Mouse (Mus musculus): Measurements from ENCODE around the gene Pkn1. TPM values are rescaled to one million over a fixed set of nuclear protein-coding genes. Genes with fewer than 3 reads are reported as not detected.

The Pkn1 gene
- polyA plus RNA-seq, 1 experiment from 2014 or later, result 9.6 TPM

- peak overlapping the region; percentile 94 for H3K27ac ChIP-seq (ENCODE audit: low read length)
- peak overlapping the region; percentile 89 for H3K9ac ChIP-seq (ENCODE audit: low read depth, low read length)
- under 1% methylated on average over 17 of the region's 17 CpGs for WGBS (ENCODE audit: insufficient replicate concordance)
- no peaks in the 10 kb centered on the region for H3K9me3 ChIP-seq (replicated peaks; ENCODE audit: control insufficient read depth, low read length)
- H3K36me3 ChIP-seq (ENCODE audit: control insufficient read depth, insufficient read depth), result peaks cover 14% of the 10 kb centered on the region
- H3K4me1 ChIP-seq (ENCODE audit: control insufficient read depth, low read depth, low read length), result peaks cover 16% of the 10 kb centered on the region
- H3K4me2 ChIP-seq (ENCODE audit: low read depth, low read length), result peak overlapping the region; percentile 74
- no peaks in the 10 kb centered on the region for H3K27me3 ChIP-seq (ENCODE audit: control insufficient read depth, insufficient read depth, low read depth, low read length)
- no peak for ATAC-seq (ENCODE audit: low read depth)
- peak overlapping the region; percentile 90 for H3K4me3 ChIP-seq (ENCODE audit: low read depth, low read length)
Measured at GRCm38 (mm10) chr8:83715771-83716170, 16.8 kb upstream of the Pkn1 start.

GRCm38 (mm10) chr8:83715031-83715690, 16.2 kb upstream of the Pkn1 start, which contains the start of gene Ddx39:
Gene Ddx39, plus strand, starts transcription at chr8:83715177.
- peak; percentile 99 for ATAC-seq (ENCODE audit: low read depth)
- WGBS (ENCODE audit: insufficient replicate concordance), result under 1% methylated on average over 63 of the region's 63 CpGs

GRCm38 (mm10) chr8:83714676-83715030, 15.7 kb upstream of the Pkn1 start:
- H3K4me2 ChIP-seq (ENCODE audit: low read depth, low read length), result peak overlapping the region; percentile 74
- no peak overlapping the region for H3K9ac ChIP-seq (ENCODE audit: low read depth, low read length)
- H3K4me1 ChIP-seq (ENCODE audit: control insufficient read depth, low read depth, low read length), result peaks cover 16% of the 10 kb centered on the region
- ATAC-seq (ENCODE audit: low read depth), result peak; percentile 0; the same call in 1 of the 2 replicates
- H3K27me3 ChIP-seq (ENCODE audit: control insufficient read depth, insufficient read depth, low read depth, low read length), result no peaks in the 10 kb centered on the region
- H3K36me3 ChIP-seq (ENCODE audit: control insufficient read depth, insufficient read depth), result peaks cover 3% of the 10 kb centered on the region; the same call in 1 of the 2 replicates
- WGBS (ENCODE audit: insufficient replicate concordance), result 8% methylated on average over 8 of the region's 8 CpGs
- H3K9me3 ChIP-seq (replicated peaks; ENCODE audit: control insufficient read depth, low read length), result no peaks in the 10 kb centered on the region
- H3K4me3 ChIP-seq (ENCODE audit: low read depth, low read length), result peak overlapping the region; percentile 90
- no peak overlapping the region for H3K27ac ChIP-seq (ENCODE audit: low read length)

More at GRCm38 (mm10) chr8:83715031-83715690, 16.2 kb upstream of the Pkn1 start, which contains the start of gene Ddx39:
- Histone ChIP-seq H3K27me3 (ENCODE audit: control insufficient read depth, insufficient read depth, low read depth, low read length) (no peaks in the 10 kb centered on the region), H3K36me3 (ENCODE audit: control insufficient read depth, insufficient read depth) (peaks cover 8% of the 10 kb centered on the region), H3K27ac (ENCODE audit: low read length) (peak within 1 kb of the TSS; percentile 94), H3K9ac (ENCODE audit: low read depth, low read length) (peak within 1 kb of the TSS; percentile 89), H3K4me2 (ENCODE audit: low read depth, low read length) (peak within 1 kb of the TSS; percentile 74), H3K4me3 (ENCODE audit: low read depth, low read length) (peak within 1 kb of the TSS; percentile 90), H3K9me3 (replicated peaks; ENCODE audit: control insufficient read depth, low read length) (no peaks in the 10 kb centered on the region), H3K4me1 (ENCODE audit: control insufficient read depth, low read depth, low read length) (peaks cover 16% of the 10 kb centered on the region)

- Histone ChIP-seq H3K36me3 (ENCODE audit: control insufficient read depth, insufficient read depth) (no peaks in the 10 kb centered on the region), H3K4me3 (ENCODE audit: low read depth, low read length) (no peak overlapping the region), H3K27me3 (ENCODE audit: control insufficient read depth, insufficient read depth, low read depth, low read length) (no peaks in the 10 kb centered on the region), H3K27ac (ENCODE audit: low read length) (no peak overlapping the region), H3K9ac (ENCODE audit: low read depth, low read length) (no peak overlapping the region), H3K4me2 (ENCODE audit: low read depth, low read length) (no peak overlapping the region), H3K9me3 (replicated peaks; ENCODE audit: control insufficient read depth, low read length) (no peaks in the 10 kb centered on the region), H3K4me1 (ENCODE audit: control insufficient read depth, low read depth, low read length) (no peaks in the 10 kb centered on the region)
- ATAC-seq (ENCODE audit: low read depth), result no peak
- WGBS (ENCODE audit: insufficient replicate concordance), result 59% methylated on average over 8 of the region's 8 CpGs
Measured at GRCm38 (mm10) chr8:83707554-83707953, 8.6 kb upstream of the Pkn1 start.

- Histone ChIP-seq H3K27me3 (ENCODE audit: control insufficient read depth, insufficient read depth, low read depth, low read length) (no peaks in the 10 kb centered on the region), H3K4me1 (ENCODE audit: control insufficient read depth, low read depth, low read length) (no peaks in the 10 kb centered on the region), H3K4me2 (ENCODE audit: low read depth, low read length) (no peak overlapping the region), H3K27ac (ENCODE audit: low read length) (no peak overlapping the region), H3K36me3 (ENCODE audit: control insufficient read depth, insufficient read depth) (no peaks in the 10 kb centered on the region), H3K9ac (ENCODE audit: low read depth, low read length) (no peak overlapping the region), H3K4me3 (ENCODE audit: low read depth, low read length) (no peak overlapping the region), H3K9me3 (replicated peaks; ENCODE audit: control insufficient read depth, low read length) (no peaks in the 10 kb centered on the region; the same call in 1 of the 2 replicates)
- no peak for ATAC-seq (ENCODE audit: low read depth)
- 42% methylated on average over 5 of the region's 5 CpGs for WGBS (ENCODE audit: insufficient replicate concordance)
Measured at GRCm38 (mm10) chr8:83706411-83706810, 7.4 kb upstream of the Pkn1 start.

- no peak for ATAC-seq (ENCODE audit: low read depth)
- Histone ChIP-seq H3K9ac (ENCODE audit: low read depth, low read length) (no peak overlapping the region), H3K27me3 (ENCODE audit: control insufficient read depth, insufficient read depth, low read depth, low read length) (no peaks in the 10 kb centered on the region), H3K9me3 (replicated peaks; ENCODE audit: control insufficient read depth, low read length) (no peaks in the 10 kb centered on the region; the same call in 1 of the 2 replicates), H3K27ac (ENCODE audit: low read length) (no peak overlapping the region), H3K4me1 (ENCODE audit: control insufficient read depth, low read depth, low read length) (peaks cover 10% of the 10 kb centered on the region), H3K4me2 (ENCODE audit: low read depth, low read length) (no peak overlapping the region), H3K36me3 (ENCODE audit: control insufficient read depth, insufficient read depth) (no peaks in the 10 kb centered on the region), H3K4me3 (ENCODE audit: low read depth, low read length) (no peak overlapping the region)
- 65% methylated on average over 4 of the region's 4 CpGs for WGBS (ENCODE audit: insufficient replicate concordance)
Measured at GRCm38 (mm10) chr8:83703426-83703825, 4.4 kb upstream of the Pkn1 start.

- Histone ChIP-seq H3K27me3 (ENCODE audit: control insufficient read depth, insufficient read depth, low read depth, low read length) (no peaks in the 10 kb centered on the region), H3K36me3 (ENCODE audit: control insufficient read depth, insufficient read depth) (no peaks in the 10 kb centered on the region), H3K4me1 (ENCODE audit: control insufficient read depth, low read depth, low read length) (peaks cover 23% of the 10 kb centered on the region), H3K4me3 (ENCODE audit: low read depth, low read length) (no peak overlapping the region), H3K9ac (ENCODE audit: low read depth, low read length) (no peak overlapping the region), H3K27ac (ENCODE audit: low read length) (no peak overlapping the region), H3K9me3 (replicated peaks; ENCODE audit: control insufficient read depth, low read length) (no peaks in the 10 kb centered on the region; the same call in 1 of the 2 replicates), H3K4me2 (ENCODE audit: low read depth, low read length) (no peak overlapping the region)
- ATAC-seq (ENCODE audit: low read depth), result no peak
- 54% methylated on average over 9 of the region's 9 CpGs for WGBS (ENCODE audit: insufficient replicate concordance)
Measured at GRCm38 (mm10) chr8:83700423-83701085, 1.6 kb upstream of the Pkn1 start.

GRCm38 (mm10) chr8:83699566-83699965, 587 bp upstream of the Pkn1 start:
- ATAC-seq (ENCODE audit: low read depth), result no peak
- peak overlapping the region; percentile 88 for H3K9ac ChIP-seq (ENCODE audit: low read depth, low read length)
- H3K4me2 ChIP-seq (ENCODE audit: low read depth, low read length), result peak overlapping the region; percentile 99
- no peaks in the 10 kb centered on the region; the same call in 1 of the 2 replicates for H3K9me3 ChIP-seq (replicated peaks; ENCODE audit: control insufficient read depth, low read length)
- 15% methylated on average over 9 of the region's 9 CpGs for WGBS (ENCODE audit: insufficient replicate concordance)
- peak overlapping the region; percentile 84 for H3K4me3 ChIP-seq (ENCODE audit: low read depth, low read length)
- peak overlapping the region; percentile 68 for H3K27ac ChIP-seq (ENCODE audit: low read length)
- H3K36me3 ChIP-seq (ENCODE audit: control insufficient read depth, insufficient read depth), result no peaks in the 10 kb centered on the region
- peaks cover 29% of the 10 kb centered on the region for H3K4me1 ChIP-seq (ENCODE audit: control insufficient read depth, low read depth, low read length)
- no peaks in the 10 kb centered on the region for H3K27me3 ChIP-seq (ENCODE audit: control insufficient read depth, insufficient read depth, low read depth, low read length)

- Histone ChIP-seq H3K27me3 (ENCODE audit: control insufficient read depth, insufficient read depth, low read depth, low read length) (no peaks in the 10 kb centered on the region), H3K4me2 (ENCODE audit: low read depth, low read length) (peak overlapping the region; percentile 99), H3K9me3 (replicated peaks; ENCODE audit: control insufficient read depth, low read length) (no peaks in the 10 kb centered on the region; the same call in 1 of the 2 replicates), H3K9ac (ENCODE audit: low read depth, low read length) (peak overlapping the region; percentile 88), H3K4me3 (ENCODE audit: low read depth, low read length) (peak overlapping the region; percentile 84), H3K36me3 (ENCODE audit: control insufficient read depth, insufficient read depth) (no peaks in the 10 kb centered on the region), H3K27ac (ENCODE audit: low read length) (peak overlapping the region; percentile 77), H3K4me1 (ENCODE audit: control insufficient read depth, low read depth, low read length) (peaks cover 38% of the 10 kb centered on the region)
- ATAC-seq (ENCODE audit: low read depth), result peak; percentile 22; the same call in 1 of the 2 replicates
- under 1% methylated on average over 15 of the region's 15 CpGs for WGBS (ENCODE audit: insufficient replicate concordance)
Measured at GRCm38 (mm10) chr8:83698291-83698660, 703 bp downstream of the Pkn1 start.
